Mouse (Mus musculus): ENCODE data around the gene Nmral1.
"Not testable (repeated sequence)": the region's sequence is repeated elsewhere in the genome, so short reads cannot be mapped to it uniquely, and the experiment has no call there.

Nmral1 gene

GRCm38 (mm10) chr16:4713861-4714710 is 5.1 kb downstream of the Nmral1 start:
- DNase-seq: peak; percentile 79

GRCm38 (mm10) chr16:4711173-4711572 is 8.0 kb downstream of the Nmral1 start:
- no peak for DNase-seq

GRCm38 (mm10) chr16:4705541-4705940 is 13.6 kb downstream of the Nmral1 start:
- no peak for DNase-seq

GRCm38 (mm10) chr16:4702646-4703045 is 16.5 kb downstream of the Nmral1 start:
- DNase-seq: no peak

GRCm38 (mm10) chr16:4701211-4701610 is 17.9 kb downstream of the Nmral1 start:
- no peak for DNase-seq

- DNase-seq: not testable (repeated sequence)
Observed at GRCm38 (mm10) chr16:4689371-4689770, 29.8 kb downstream of the Nmral1 start.

GRCm38 (mm10) chr16:4684457-4684791 is 34.7 kb downstream of the Nmral1 start:
- no peak for DNase-seq

GRCm38 (mm10) chr16:4683581-4684456 is 35.3 kb downstream of the Nmral1 start:
- DNase-seq: peak; percentile 95

GRCm38 (mm10) chr16:4683193-4683580 is 36.0 kb downstream of the Nmral1 start:
- no peak for DNase-seq

- peak; percentile 47 for DNase-seq
Observed at GRCm38 (mm10) chr16:4682628-4683179, 36.5 kb downstream of the Nmral1 start.

- DNase-seq: peak; percentile 29
Observed at GRCm38 (mm10) chr16:4680922-4681455, 38.2 kb downstream of the Nmral1 start.

GRCm38 (mm10) chr16:4679121-4680018 is 39.8 kb downstream of the Nmral1 start, which contains the start of gene Coro7:
Gene Coro7 (minus strand): TSS chr16:4679777.
- DNase-seq: peak; percentile 93

GRCm38 (mm10) chr16:4678080-4678479 is 41.1 kb downstream of the Nmral1 start:
- no peak for DNase-seq

- no peak for DNase-seq
Observed at GRCm38 (mm10) chr16:4676836-4677235, 42.3 kb downstream of the Nmral1 start.

- DNase-seq: no peak
Observed at GRCm38 (mm10) chr16:4674091-4674490, 45.1 kb downstream of the Nmral1 start.

GRCm38 (mm10) chr16:4670317-4670716 is 48.8 kb downstream of the Nmral1 start:
- no peak for DNase-seq

- peak; percentile 90 for DNase-seq
Observed at GRCm38 (mm10) chr16:4667190-4667808, 51.9 kb downstream of the Nmral1 start.

- DNase-seq: no peak
Observed at GRCm38 (mm10) chr16:4665726-4666125, 53.4 kb downstream of the Nmral1 start.

- no peak for DNase-seq
Observed at GRCm38 (mm10) chr16:4663806-4664205, 55.4 kb downstream of the Nmral1 start.

GRCm38 (mm10) chr16:4661605-4662004 is 57.6 kb downstream of the Nmral1 start:
- no peak for DNase-seq

Measured in cerebellum, adult 9-10 months (tissue).